Comparison of ENCODE assay signal across 12 mouse cellular contexts in the genomic region with DNA sequence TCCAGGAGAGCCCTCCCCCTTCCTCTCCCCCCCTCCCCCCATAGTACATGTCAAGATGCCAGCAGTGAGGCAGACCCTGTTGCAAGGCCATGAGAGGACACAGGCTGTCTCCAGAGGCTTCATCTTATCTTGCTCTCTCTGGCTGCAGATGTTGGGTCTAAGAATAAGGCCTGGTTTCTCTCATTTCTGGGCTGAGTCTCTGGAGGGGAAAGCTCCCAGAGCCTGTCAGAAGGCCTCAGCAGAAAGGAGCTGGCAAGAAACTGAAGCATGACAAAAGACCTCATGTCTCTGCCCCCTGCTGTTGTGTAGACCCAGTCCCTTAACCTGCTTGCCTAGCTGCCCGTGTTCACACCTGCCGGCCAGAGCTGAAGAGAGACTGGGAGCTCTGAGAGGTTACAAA. TPM values are rescaled to one million over a fixed set of nuclear protein-coding genes. Genes with fewer than 3 reads are reported as not detected.
A peak's percentile ranks its signal among the peaks of the same experiment; 100 is the strongest.
DNase-seq lines count a peak whose midpoint lies in the region; ATAC-seq and TF ChIP-seq lines count a peak whose summit lies in the region.
"Had no signal": no experiment of that assay in that cellular context is flagged by ENCODE, and none has a peak within 500 bp of the region (broad histone marks: within the 10 kb centered on the region; RNA-seq: fewer than 3 reads in every experiment).

No protein-coding gene starts in this region.

- ATAC-seq in heart, embryonic 14.5 days (ENCODE audit: insufficient number of reproducible peaks, insufficient read depth, low FRiP score, low read depth) = no peak
- no peak for ATAC-seq in liver, embryonic 12.5 days
- no peak for ATAC-seq in forebrain, embryonic 14.5 days

- 70% methylated on average over 2 of the region's 2 CpGs for WGBS in embryonic facial prominence, embryonic 10.5 days
- 47% methylated on average over 2 of the region's 2 CpGs for WGBS in heart, embryonic 14.5 days
- WGBS in liver, embryonic 12.5 days (ENCODE audit: insufficient replicate concordance) = 61% methylated on average over 2 of the region's 2 CpGs
- 86% methylated on average over 2 of the region's 2 CpGs for WGBS in forebrain, embryonic 14.5 days

- no peak for DNase-seq in layer of hippocampus, adult 2 months (ENCODE audit: low spot score in 2 of 2)
- no peak for DNase-seq in layer of hippocampus, postnatal 14 days (ENCODE audit: low spot score in 2 of 2)
- DNase-seq in embryonic facial prominence, embryonic 10.5 days (ENCODE audit: low spot score) = no peak
- DNase-seq in forebrain, embryonic 14.5 days (ENCODE audit: low spot score) = no peak
- no peak for DNase-seq in urinary bladder, postnatal 36 days (ENCODE audit: low spot score in 2 of 2)
- DNase-seq in right cerebral cortex, adult 2 months (ENCODE audit: low spot score in 2 of 2) = no peak

- peaks cover 34% of the 10 kb centered on the region for H3K4me1 ChIP-seq in embryonic facial prominence, embryonic 10.5 days
- peaks cover 29 to 46% of the 10 kb centered on the region in 2 experiments for H3K4me1 ChIP-seq in heart, embryonic 14.5 days (ENCODE audit: control insufficient read depth in 2 of 2, insufficient read depth in 2 of 2, low read length in 2 of 2)
- peaks cover 67% of the 10 kb centered on the region for H3K4me1 ChIP-seq in liver, embryonic 12.5 days
- peaks cover 12% of the 10 kb centered on the region for H3K4me1 ChIP-seq in forebrain, embryonic 14.5 days (ENCODE audit: control insufficient read depth, insufficient read depth, low read length)

- peak overlapping the region; percentile 56; the same call in 1 of the 2 replicates for H3K9ac ChIP-seq in heart, embryonic 14.5 days (ENCODE audit: low read length)
- H3K9ac ChIP-seq in liver, embryonic 12.5 days = no peak overlapping the region
- H3K9ac ChIP-seq in forebrain, embryonic 14.5 days (ENCODE audit: low read length) = no peak overlapping the region

- H3K9me3 ChIP-seq in embryonic facial prominence, embryonic 10.5 days = no peaks in the 10 kb centered on the region
- no peaks in the 10 kb centered on the region for H3K9me3 ChIP-seq in heart, embryonic 14.5 days (ENCODE audit: control insufficient read depth, low read length)
- no peaks in the 10 kb centered on the region for H3K9me3 ChIP-seq in liver, embryonic 12.5 days (replicated peaks)
- no peaks in the 10 kb centered on the region for H3K9me3 ChIP-seq in forebrain, embryonic 14.5 days (replicated peaks; ENCODE audit: control insufficient read depth, low read length)

- H3K27me3 ChIP-seq in embryonic facial prominence, embryonic 10.5 days (replicated peaks; ENCODE audit: low read depth, poor library complexity, severe bottlenecking) = no peaks in the 10 kb centered on the region
- no peaks in the 10 kb centered on the region for H3K27me3 ChIP-seq in heart, embryonic 14.5 days (ENCODE audit: control insufficient read depth, insufficient read depth, low read length)
- H3K27me3 ChIP-seq in liver, embryonic 12.5 days (replicated peaks) = no peaks in the 10 kb centered on the region
- H3K27me3 ChIP-seq in forebrain, embryonic 14.5 days (replicated peaks; ENCODE audit: control insufficient read depth, insufficient read depth, low read length) = no peaks in the 10 kb centered on the region

- no peak for TF ChIP-seq CTCF in layer of hippocampus, adult 2 months (conservative IDR thresholded peaks at IDR 0.05)

- no peak overlapping the region for H3K4me2 ChIP-seq in heart, embryonic 14.5 days (ENCODE audit: low read length)
- no peak overlapping the region for H3K4me2 ChIP-seq in liver, embryonic 12.5 days
- no peak overlapping the region for H3K4me2 ChIP-seq in forebrain, embryonic 14.5 days (ENCODE audit: low read length)

- peak overlapping the region; percentile 89 for H3K27ac ChIP-seq in layer of hippocampus, adult 2 months
- peak overlapping the region; percentile 32; the same call in 1 of the 2 replicates for H3K27ac ChIP-seq in embryonic facial prominence, embryonic 10.5 days (replicated peaks)
- H3K27ac ChIP-seq in heart, embryonic 14.5 days (replicated peaks in 1 of 2; ENCODE audit: control insufficient read depth in 1 of 2, insufficient read depth in 1 of 2, low read depth in 2 of 2, low read length in 2 of 2) = peak overlapping the region; percentile 64 to 84
- H3K27ac ChIP-seq in liver, embryonic 12.5 days = peak overlapping the region; percentile 34; the same call in 1 of the 2 replicates
- no peak overlapping the region for H3K27ac ChIP-seq in forebrain, embryonic 14.5 days (ENCODE audit: low read depth, low read length)

- H3K36me3 ChIP-seq in embryonic facial prominence, embryonic 10.5 days (replicated peaks) = no peaks in the 10 kb centered on the region
- no peaks in the 10 kb centered on the region for H3K36me3 ChIP-seq in heart, embryonic 14.5 days (ENCODE audit: control insufficient read depth, insufficient read depth, low read length)
- H3K36me3 ChIP-seq in liver, embryonic 12.5 days = no peaks in the 10 kb centered on the region
- H3K36me3 ChIP-seq in forebrain, embryonic 14.5 days (ENCODE audit: control insufficient read depth, insufficient read depth, low read length) = no peaks in the 10 kb centered on the region

- no peak overlapping the region for H3K4me3 ChIP-seq in layer of hippocampus, adult 2 months
- H3K4me3 ChIP-seq in embryonic facial prominence, embryonic 10.5 days = no peak overlapping the region
- H3K4me3 ChIP-seq in heart, embryonic 14.5 days (ENCODE audit: control insufficient read depth in 1 of 2, insufficient read depth in 1 of 2, low read depth in 1 of 2, low read length in 2 of 2) = no peak overlapping the region
- H3K4me3 ChIP-seq in liver, embryonic 12.5 days = no peak overlapping the region
- no peak overlapping the region for H3K4me3 ChIP-seq in forebrain, embryonic 14.5 days (ENCODE audit: low read depth, low read length)
- H3K4me3 ChIP-seq: myocyte had no signal

RNA-seq across cellular contexts. Expression of gene B4galt1, which starts 19.5 kb away (rescaled TPM):
- 10 to 100 TPM in 1 of 2 experiments, 1 to 10 TPM in 1; 8.5 to 10.8 TPM for total RNA-seq in layer of hippocampus, adult 2 months (2021)
- total RNA-seq in layer of hippocampus, postnatal 14 days (2021) = 1 to 10 TPM; 6.2 to 8.5 TPM
- polyA plus RNA-seq in embryonic facial prominence, embryonic 10.5 days (2016; fragmentation: Nextera tagmentation; extraction: Ambion mirVana) = 23.8 and 24.7 TPM in 2 replicates
- polyA plus RNA-seq in heart, embryonic 14.5 days (2014; fragmentation: Nextera tagmentation; extraction: Ambion mirVana) = 58.5 and 60.6 TPM in 2 replicates
- 39.6 and 40.0 TPM in 2 replicates for polyA plus RNA-seq in liver, embryonic 12.5 days (2016; fragmentation: Nextera tagmentation; extraction: Ambion mirVana)
- 6.8 and 7.8 TPM in 2 replicates for polyA plus RNA-seq in forebrain, embryonic 14.5 days (2014; fragmentation: Nextera tagmentation; extraction: Ambion mirVana)

RNA-seq across cellular contexts. Expression of gene Spink4, which starts 46.5 kb away (rescaled TPM):
- total RNA-seq in layer of hippocampus, adult 2 months (2021) = not detected
- total RNA-seq in layer of hippocampus, postnatal 14 days (2021) = not detected
- polyA plus RNA-seq in embryonic facial prominence, embryonic 10.5 days (2016; fragmentation: Nextera tagmentation; extraction: Ambion mirVana) = not detected in 2 replicates
- polyA plus RNA-seq in heart, embryonic 14.5 days (2014; fragmentation: Nextera tagmentation; extraction: Ambion mirVana) = 7.6 and 12.1 TPM in 2 replicates
- polyA plus RNA-seq in liver, embryonic 12.5 days (2016; fragmentation: Nextera tagmentation; extraction: Ambion mirVana) = 0.58 TPM in 1 of 2 replicates, not detected in the other
- polyA plus RNA-seq in forebrain, embryonic 14.5 days (2014; fragmentation: Nextera tagmentation; extraction: Ambion mirVana) = not detected in 2 replicates
- total RNA-seq: ES-E14; gastrocnemius, postnatal 25 days had no signal
- polyA plus RNA-seq: embryonic facial prominence, embryonic 11.5 days had no signal
